Mouse (Mus musculus): Measurements from ENCODE around the gene Stk24.

Gene Stk24

GRCm38 (mm10) chr14:121324521-121325330 is 55.1 kb downstream of the Stk24 start:
- in situ Hi-C loops (cut with MboI; ENCODE audit: unreplicated experiment in 2 of 2): loop anchor here (5.0 to 25.0 kb wide), 3 partner anchors 50 to 563 kb away; partner anchors contain the start of gene Ubac2 (in 1 of the 2)

- in situ Hi-C loops (cut with MboI; ENCODE audit: unreplicated experiment in 2 of 2): loop anchor here (5.0 to 10.0 kb wide), 2 partner anchors 52 to 55 kb away; no protein-coding TSS in a partner anchor
Measured at GRCm38 (mm10) chr14:121322641-121323040, 57.2 kb downstream of the Stk24 start.

- in situ Hi-C loops (cut with MboI; ENCODE audit: unreplicated experiment in 2 of 2): loop anchor here (5.0 to 10.0 kb wide), 2 partner anchors 53 to 55 kb away; no protein-coding TSS in a partner anchor
Measured at GRCm38 (mm10) chr14:121322150-121322549, 57.7 kb downstream of the Stk24 start.

DNA sequence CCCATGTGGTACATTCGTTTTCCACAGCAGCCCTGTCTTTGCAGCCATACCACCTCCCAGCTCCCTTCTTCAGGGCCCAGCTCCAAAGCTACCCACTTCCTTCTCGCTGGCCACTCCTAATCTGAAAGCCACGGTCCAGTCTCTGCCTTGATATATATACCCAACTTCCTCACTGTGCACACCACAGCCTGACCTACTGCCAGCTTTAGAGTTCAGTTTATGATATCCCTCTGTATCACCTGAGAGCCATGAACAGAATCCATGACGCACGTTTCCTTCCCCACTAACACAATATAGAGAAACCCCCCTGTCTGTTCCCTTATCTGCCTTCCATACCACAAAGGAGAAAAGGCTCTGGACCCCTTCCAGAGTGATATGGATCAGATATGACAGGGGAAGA is 61.4 kb downstream of the Stk24 start:
- in situ Hi-C loops (cut with MboI; ENCODE audit: unreplicated experiment in 2 of 2): no loop called here

- in situ Hi-C loops (cut with MboI; ENCODE audit: unreplicated experiment in 2 of 2): no loop called here
Measured at GRCm38 (mm10) chr14:121317312-121317671, 62.5 kb downstream of the Stk24 start.

DNA sequence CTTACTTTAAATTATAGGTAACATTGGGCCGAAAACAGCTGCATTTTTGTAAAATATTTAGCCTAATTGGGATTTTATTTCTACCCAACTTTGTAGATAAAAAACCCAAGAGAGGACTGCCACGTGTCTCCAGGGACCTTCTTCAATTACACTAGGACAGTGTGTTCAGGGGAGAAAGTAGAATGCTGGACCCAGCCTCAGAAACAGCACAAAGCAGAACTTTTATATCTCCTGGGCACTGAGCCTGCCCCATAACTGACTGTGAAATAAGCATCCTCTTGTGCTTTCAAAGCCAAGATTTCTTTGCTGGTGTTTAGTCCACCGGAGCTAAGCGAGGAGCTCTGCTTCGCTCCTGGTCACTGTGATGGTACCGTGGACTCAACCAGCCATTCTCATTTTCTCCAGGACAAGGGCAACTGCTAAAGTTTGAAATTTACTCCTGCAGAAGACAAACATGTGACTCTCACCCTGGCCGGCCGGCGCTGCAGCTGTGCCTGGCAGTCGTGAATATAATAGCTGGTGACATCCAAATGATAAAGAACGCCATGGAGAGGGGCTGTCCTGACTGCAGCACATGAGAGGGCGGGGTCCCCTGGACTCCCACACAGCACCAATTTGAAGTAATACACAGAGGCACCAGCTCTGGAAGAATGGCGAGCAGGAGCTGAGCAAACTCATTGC is 63.0 kb downstream of the Stk24 start:
- in situ Hi-C loops (cut with MboI; ENCODE audit: unreplicated experiment in 2 of 2): no loop called here

DNA sequence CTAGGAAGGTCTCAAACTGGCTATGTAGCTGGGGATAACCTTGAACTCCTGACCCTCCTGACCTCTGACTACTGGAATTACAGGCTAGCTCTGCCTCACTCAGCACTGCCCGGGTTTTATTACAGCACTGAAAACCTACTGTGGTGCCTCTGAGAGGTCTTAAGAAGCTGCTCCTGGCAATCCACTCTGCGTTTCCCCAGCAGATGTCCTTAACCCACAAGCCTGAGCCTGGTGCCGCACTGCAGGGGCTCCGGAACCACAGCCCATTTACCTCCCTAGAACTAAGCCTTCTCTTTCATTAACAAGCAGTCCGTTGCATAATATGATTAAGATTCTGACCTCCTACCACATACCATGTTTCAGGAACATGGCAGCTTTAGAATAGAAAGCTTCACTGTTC is 63.7 kb downstream of the Stk24 start:
- in situ Hi-C loops (cut with MboI; ENCODE audit: unreplicated experiment in 2 of 2): no loop called here

GRCm38 (mm10) chr14:121314934-121315333 is 64.9 kb downstream of the Stk24 start:
- in situ Hi-C loops (cut with MboI; ENCODE audit: unreplicated experiment in 2 of 2): no loop called here

GRCm38 (mm10) chr14:121313283-121313682 is 66.5 kb downstream of the Stk24 start:
- in situ Hi-C loops (cut with MboI; ENCODE audit: unreplicated experiment in 2 of 2): no loop called here

DNA sequence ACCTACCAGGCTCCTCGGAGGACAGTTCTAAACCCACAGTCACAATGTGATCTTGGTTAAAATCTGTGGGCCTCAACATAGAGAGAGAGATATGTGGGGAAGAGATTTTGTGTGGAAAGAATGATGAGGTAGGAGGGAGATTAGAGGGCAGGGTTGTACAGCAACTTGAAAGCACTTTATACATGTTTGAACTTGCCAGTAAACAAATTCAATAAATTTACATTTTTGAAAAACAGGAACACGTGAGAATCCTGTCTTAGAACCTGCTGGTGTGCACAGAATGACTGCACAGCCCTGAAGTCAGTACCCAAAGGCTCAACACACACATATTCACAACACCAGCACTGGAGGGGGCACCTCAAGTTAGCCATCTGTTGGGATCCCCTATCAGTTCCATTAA is 68.7 kb downstream of the Stk24 start:
- in situ Hi-C loops (cut with MboI; ENCODE audit: unreplicated experiment in 2 of 2): no loop called here

GRCm38 (mm10) chr14:121310325-121311080 is 69.3 kb downstream of the Stk24 start:
- in situ Hi-C loops (cut with MboI; ENCODE audit: unreplicated experiment in 2 of 2): no loop called here

DNA sequence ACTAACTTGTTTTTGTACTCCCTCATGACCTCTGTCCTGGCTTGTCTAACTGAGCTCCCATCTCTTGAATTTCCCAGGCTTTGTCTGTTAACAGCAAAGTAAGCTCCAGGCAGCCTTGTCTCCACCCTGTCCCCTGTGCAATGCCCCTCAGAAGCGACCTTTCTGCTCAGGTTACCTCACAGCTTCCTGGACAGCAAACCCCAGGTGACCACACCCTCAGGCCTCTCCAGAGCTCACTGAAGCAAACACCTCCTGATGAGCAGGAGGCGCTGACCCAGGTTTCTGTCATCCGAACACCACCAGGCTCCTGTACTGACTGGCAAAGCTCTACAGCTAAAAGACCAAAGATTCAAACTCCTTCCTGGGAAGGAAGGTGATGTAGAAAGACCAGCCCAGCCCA is 69.9 kb downstream of the Stk24 start:
- in situ Hi-C loops (cut with MboI; ENCODE audit: unreplicated experiment in 2 of 2): no loop called here

DNA sequence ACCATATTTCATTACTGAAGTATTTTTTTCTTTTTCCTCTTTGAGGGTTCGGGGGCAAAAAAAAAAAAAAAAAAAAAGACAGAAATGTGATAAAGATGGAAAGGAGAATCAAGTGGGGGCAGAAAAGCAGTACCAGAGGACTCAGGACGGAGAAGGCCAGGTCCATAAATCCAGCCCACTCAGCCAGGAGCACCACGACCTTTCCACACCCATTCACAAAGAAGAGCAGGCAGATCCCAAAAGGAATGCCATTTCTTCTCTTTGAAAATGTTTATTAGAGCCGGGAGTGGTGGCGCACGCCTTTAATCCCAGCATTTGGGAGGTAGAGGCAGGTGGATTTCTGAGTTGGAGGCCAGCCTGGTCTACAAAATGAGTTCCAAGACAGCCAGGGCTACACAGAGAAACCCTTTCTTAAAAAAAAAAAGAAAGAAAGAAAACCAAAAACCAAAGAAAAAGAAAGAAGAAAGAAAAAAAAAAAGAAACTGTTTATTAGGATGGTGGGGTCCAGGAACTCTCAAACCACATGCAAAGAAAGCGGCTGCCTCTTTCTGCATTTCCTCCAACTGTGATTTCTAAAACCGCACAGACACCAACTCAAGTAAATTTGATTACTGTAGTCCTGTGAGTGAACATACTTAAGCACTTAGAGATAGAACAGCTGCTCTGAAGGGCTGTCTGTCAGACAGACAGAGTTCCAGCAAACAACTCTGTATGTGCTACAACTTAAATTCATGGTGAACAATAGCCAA is 74.3 kb downstream of the Stk24 start:
- in situ Hi-C loops (cut with MboI; ENCODE audit: unreplicated experiment in 2 of 2): no loop called here

- in situ Hi-C loops (cut with MboI; ENCODE audit: unreplicated experiment in 2 of 2): no loop called here
Measured at GRCm38 (mm10) chr14:121304523-121304922, 75.3 kb downstream of the Stk24 start.

GRCm38 (mm10) chr14:121299093-121299492 is 80.7 kb downstream of the Stk24 start:
- in situ Hi-C loops (cut with MboI; ENCODE audit: unreplicated experiment in 2 of 2): no loop called here

DNA sequence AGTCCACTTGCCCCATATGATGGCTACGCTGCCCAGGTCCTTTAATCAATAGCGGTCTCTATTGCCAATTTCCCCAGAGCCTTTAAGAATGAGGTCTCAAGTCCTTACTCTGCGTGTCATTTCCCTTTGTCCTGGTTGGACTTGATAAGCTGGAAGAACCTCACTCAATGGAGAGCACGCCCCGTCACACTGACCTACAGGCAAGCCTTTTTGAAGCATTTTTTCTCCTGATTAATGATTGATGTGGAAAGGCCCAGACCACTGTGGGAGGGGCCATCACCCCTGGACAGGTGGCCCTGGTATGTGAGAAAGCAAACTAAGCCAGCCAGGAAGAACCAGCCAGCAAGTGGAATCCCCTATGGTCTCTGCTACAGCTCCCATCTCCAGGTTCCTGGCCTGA is 81.3 kb downstream of the Stk24 start:
- in situ Hi-C loops (cut with MboI; ENCODE audit: unreplicated experiment in 2 of 2): no loop called here

DNA sequence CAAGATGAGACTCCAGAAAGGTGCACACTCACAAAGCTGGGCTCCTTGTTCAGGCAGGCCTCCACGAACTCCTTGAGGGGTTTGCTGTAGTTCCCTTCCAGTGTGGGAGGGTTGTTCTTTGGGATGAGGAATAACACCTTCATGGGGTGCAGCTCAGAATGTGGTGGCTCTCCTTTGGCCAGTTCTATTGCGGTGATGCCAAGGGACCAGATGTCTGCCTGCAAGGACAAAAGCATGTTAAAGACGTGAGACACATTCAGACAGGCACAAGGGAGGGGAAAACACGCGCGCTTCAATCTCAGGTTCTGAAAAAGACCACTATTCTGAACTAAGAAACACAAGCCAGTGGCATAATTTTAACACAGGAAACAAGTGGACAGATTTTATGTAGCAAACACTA is 82.7 kb downstream of the Stk24 start:
- in situ Hi-C loops (cut with MboI; ENCODE audit: unreplicated experiment in 2 of 2): no loop called here

DNA sequence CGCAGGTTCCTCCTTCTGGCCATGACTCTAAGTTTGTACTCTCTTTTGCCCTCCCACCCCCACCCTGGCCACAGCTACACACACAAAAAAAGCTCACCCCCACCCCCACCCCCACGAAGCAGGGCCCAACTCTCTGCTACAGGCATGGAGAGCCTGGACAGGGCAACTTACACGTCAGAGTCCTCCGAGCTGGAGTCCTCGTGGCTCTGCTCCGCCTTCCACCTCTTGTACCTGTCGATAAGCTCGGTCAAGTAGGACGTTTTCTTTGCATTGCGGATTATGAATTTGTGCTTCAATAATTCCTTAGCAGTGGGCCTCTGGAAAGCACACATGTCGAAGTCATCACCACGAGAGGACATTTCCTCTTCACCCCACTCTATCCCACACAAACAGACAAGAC is 85.3 kb downstream of the Stk24 start:
- in situ Hi-C loops (cut with MboI; ENCODE audit: unreplicated experiment in 2 of 2): loop anchor here in 1 of 2 experiments (5.0 kb wide), 1 partner anchor 48 kb away; no protein-coding TSS in a partner anchor

DNA sequence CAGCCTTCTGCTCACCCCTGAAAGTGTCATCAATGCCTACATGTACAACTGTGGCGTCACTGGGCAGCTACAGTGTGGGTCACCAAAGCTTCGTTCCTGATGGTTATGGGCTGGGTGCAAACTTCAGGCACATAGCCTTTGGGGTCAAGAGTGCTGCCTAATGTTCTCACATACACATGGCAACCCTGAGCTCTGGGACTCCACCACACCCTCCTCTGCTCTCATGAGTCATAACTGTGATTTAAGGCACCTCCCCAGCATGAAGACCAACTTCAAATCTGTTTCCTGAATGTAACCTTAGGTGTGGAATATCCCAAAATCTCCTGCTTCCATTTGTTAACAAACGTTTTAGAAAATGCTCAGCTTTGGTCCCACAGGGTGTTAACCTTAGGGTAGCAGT is 87.4 kb downstream of the Stk24 start:
- in situ Hi-C loops (cut with MboI; ENCODE audit: unreplicated experiment in 2 of 2): loop anchor here in 1 of 2 experiments (5.0 kb wide), 1 partner anchor 50 kb away; no protein-coding TSS in a partner anchor

DNA sequence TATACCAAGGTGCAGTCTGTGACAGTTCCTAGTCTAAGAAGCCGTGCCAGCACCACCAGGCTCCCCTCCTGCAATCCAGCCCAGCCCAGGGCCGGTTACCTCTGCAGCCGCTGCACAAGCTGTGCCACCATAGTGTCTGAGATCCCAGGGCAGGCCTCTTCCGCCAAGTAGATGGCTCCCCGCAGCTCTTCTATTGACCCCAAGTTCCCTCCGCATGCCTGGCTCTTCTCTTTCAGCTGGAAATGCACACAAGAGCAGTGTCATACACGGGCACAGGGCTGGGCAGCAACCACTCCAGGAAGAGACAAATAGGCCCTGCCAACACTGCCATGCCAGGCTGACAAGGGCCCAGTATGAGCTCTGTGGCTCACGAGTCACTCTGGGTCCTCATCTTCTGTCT is 87.9 kb downstream of the Stk24 start:
- in situ Hi-C loops (cut with MboI; ENCODE audit: unreplicated experiment in 2 of 2): loop anchor here in 1 of 2 experiments (5.0 kb wide), 1 partner anchor 50 kb away; no protein-coding TSS in a partner anchor
